Mouse (Mus musculus): ENCODE data around the gene Gpr153.

- TF ChIP-seq POLR2A (IDR thresholded peaks at IDR 0.05; ENCODE audit: borderline replicate concordance, extremely low read depth, low read depth, low read length) (no peak), CTCF (IDR thresholded peaks at IDR 0.05; ENCODE audit: insufficient read depth, low read length) (no peak)
Observed at GRCm38 (mm10) chr4:152307542-152307941, 33.5 kb downstream of the Gpr153 start.

All from lung, adult 2 months (tissue).